Mouse (Mus musculus) hindbrain, embryonic 11.5 days (tissue): Measurements from ENCODE around the gene Ids. TPM values are rescaled to one million over a fixed set of nuclear protein-coding genes. Genes with fewer than 3 reads are reported as not detected.
A peak's percentile ranks its signal among the peaks of the same experiment; 100 is the strongest.
"Not testable (repeated sequence)": the region's sequence is repeated elsewhere in the genome, so short reads cannot be mapped to it uniquely, and the experiment has no call there.

ENCODE experiments used
- ATAC-seq: fragments of 200-750 bp; cut with Nextera tagmentation; 2 replicates; pipeline ENCODE4 v1.8.0; 2017; ENCODE audit warnings: mild to moderate bottlenecking, moderate TSS enrichment, moderate library complexity; ENCODE audit not compliant: low FRiP score
- DNase-seq: peaks from one replicate; pipeline ENCODE4 v3.0.0-alpha.2; 2015; ENCODE audit warnings: low spot score
- H3K27ac ChIP-seq: fragments of 300-500 bp; sonication (generic); 2 replicates; pipeline ENCODE4 v1.5.1; 2014; ENCODE audit warnings: mild to moderate bottlenecking, low read depth, low read length
- H3K27me3 ChIP-seq: fragments of 300-500 bp; sonication (generic); 2 replicates; pipeline ENCODE4 v1.6.1; 2014; ENCODE audit warnings: mild to moderate bottlenecking, low read length, moderate library complexity, mixed read lengths; ENCODE audit not compliant: control insufficient read depth, insufficient read depth
- H3K36me3 ChIP-seq: fragments of 300-500 bp; sonication (generic); 2 replicates; pipeline ENCODE4 v1.6.1; 2014; ENCODE audit warnings: mild to moderate bottlenecking, low read length, moderate library complexity, mixed read lengths; ENCODE audit not compliant: control insufficient read depth, insufficient read depth
- H3K4me1 ChIP-seq: fragments of 300-500 bp; sonication (generic); replicated peaks from 2 replicates; pipeline ENCODE4 v1.6.1; 2014; ENCODE audit warnings: low read length, mixed read lengths; ENCODE audit not compliant: control insufficient read depth, insufficient read depth
- H3K4me2 ChIP-seq: fragments of 300-500 bp; sonication (generic); replicated peaks from 2 replicates; pipeline ENCODE4 v1.6.1; 2014; ENCODE audit warnings: mild to moderate bottlenecking, low read depth, low read length
- H3K4me3 ChIP-seq: fragments of 300-500 bp; sonication (generic); 2 replicates; pipeline ENCODE4 v1.5.1; 2014; ENCODE audit warnings: low read depth, low read length
- H3K9ac ChIP-seq: fragments of 300-500 bp; sonication (generic); 2 replicates; pipeline ENCODE4 v1.6.1; 2014; ENCODE audit warnings: low read depth, low read length
- H3K9me3 ChIP-seq: fragments of 300-500 bp; sonication (generic); 2 replicates; pipeline ENCODE4 v1.6.1; 2016; ENCODE audit warnings: low read length; ENCODE audit not compliant: control insufficient read depth
- WGBS: fragments of 180-500 bp; shearing (Covaris S2); extraction: QIAGEN DNeasy Blood & Tissue Kit; methylation state at CpG from one replicate; pipeline ENCODE4 v1.1.7; 2014; 5-methylcytosine and 5-hydroxymethylcytosine counted together
- polyA plus RNA-seq: library from polyadenylated mRNA; unstranded; fragments of >200 nt; fragmentation: Nextera tagmentation; extraction: Ambion mirVana; gene quantifications from 2 replicates; pipeline ENCODE4 v1.2.1, GENCODE M21; 2014

The Ids gene
- 4.0 and 5.0 TPM in 2 replicates for polyA plus RNA-seq

GRCm38 (mm10) chrX:70364661-70365613 is at the start of gene Ids:
TSS of gene Ids (minus strand) at chrX:70365084.
- ATAC-seq = peak; percentile 96
- no peaks in the 10 kb centered on the region for H3K4me1 ChIP-seq

GRCm38 (mm10) chrX:70392636-70393035 is 27.8 kb upstream of the Ids start:
- H3K4me1 ChIP-seq, H3K9ac ChIP-seq, H3K4me3 ChIP-seq, H3K27me3 ChIP-seq, H3K9me3 ChIP-seq, DNase-seq, H3K4me2 ChIP-seq, ATAC-seq, H3K36me3 ChIP-seq, H3K27ac ChIP-seq: not testable (repeated sequence)

More at GRCm38 (mm10) chrX:70364661-70365613, at the start of gene Ids:
- peak within 1 kb of the TSS; percentile 45 for H3K4me3 ChIP-seq
- H3K27ac ChIP-seq = no peak within 1 kb of the TSS
- H3K27me3 ChIP-seq = no peaks in the 10 kb centered on the region
- H3K9me3 ChIP-seq = no peaks in the 10 kb centered on the region
- H3K4me2 ChIP-seq = peak within 1 kb of the TSS; percentile 32
- H3K36me3 ChIP-seq = no peaks in the 10 kb centered on the region
- WGBS = 16% methylated on average over 32 of the region's 45 CpGs
- peak within 1 kb of the TSS; percentile 19; the same call in 1 of the 2 replicates for H3K9ac ChIP-seq
- DNase-seq = peak; percentile 86

GRCm38 (mm10) chrX:70385962-70386351 is 21.1 kb upstream of the Ids start:
- Histone ChIP-seq H3K4me1 (no peaks in the 10 kb centered on the region), H3K27me3 (no peaks in the 10 kb centered on the region), H3K36me3 (no peaks in the 10 kb centered on the region), H3K4me3 (peak overlapping the region; percentile 45), H3K9me3 (no peaks in the 10 kb centered on the region), H3K4me2 (peak overlapping the region; percentile 47), H3K27ac (no peak overlapping the region), H3K9ac (peak overlapping the region; percentile 65)
- peak; percentile 25 for DNase-seq
- WGBS = 9% methylated on average over 11 of the region's 11 CpGs
- peak; percentile 53 for ATAC-seq

GRCm38 (mm10) chrX:70385276-70385961 is 20.5 kb upstream of the Ids start, which contains the start of gene 1110012L19Rik:
TSS of gene 1110012L19Rik (plus strand) at chrX:70385877.
- peak; percentile 96 for ATAC-seq
- H3K9ac ChIP-seq = peak within 1 kb of the TSS; percentile 65
- peak within 1 kb of the TSS; percentile 47 for H3K4me2 ChIP-seq
- peak within 1 kb of the TSS; percentile 45 for H3K4me3 ChIP-seq
- H3K9me3 ChIP-seq = no peaks in the 10 kb centered on the region
- H3K36me3 ChIP-seq = no peaks in the 10 kb centered on the region
- H3K27ac ChIP-seq = no peak within 1 kb of the TSS
- H3K27me3 ChIP-seq = no peaks in the 10 kb centered on the region
- H3K4me1 ChIP-seq = no peaks in the 10 kb centered on the region
- peak; percentile 71 for DNase-seq
- WGBS = 17% methylated on average over 22 of the region's 22 CpGs

- H3K4me1 ChIP-seq = no peaks in the 10 kb centered on the region
- peak overlapping the region; percentile 45 for H3K4me3 ChIP-seq
- H3K4me2 ChIP-seq = peak overlapping the region; percentile 17; the same call in 1 of the 2 replicates
- ATAC-seq = peak; percentile 69; the same call in 1 of the 2 replicates
- H3K9me3 ChIP-seq = no peaks in the 10 kb centered on the region
- no peak for DNase-seq
- H3K27me3 ChIP-seq = no peaks in the 10 kb centered on the region
- 42% methylated on average over 3 of the region's 3 CpGs for WGBS
- H3K9ac ChIP-seq = peak overlapping the region; percentile 65; the same call in 1 of the 2 replicates
- H3K36me3 ChIP-seq = no peaks in the 10 kb centered on the region
- no peak overlapping the region for H3K27ac ChIP-seq
Observed at GRCm38 (mm10) chrX:70384917-70385275, 20.0 kb upstream of the Ids start.

GRCm38 (mm10) chrX:70374469-70375110 is 9.7 kb upstream of the Ids start:
- not testable (repeated sequence) for H3K4me3 ChIP-seq, H3K4me1 ChIP-seq, DNase-seq, H3K9ac ChIP-seq, H3K4me2 ChIP-seq, H3K9me3 ChIP-seq, H3K36me3 ChIP-seq, H3K27me3 ChIP-seq, H3K27ac ChIP-seq
- WGBS = 72% methylated on average over 5 of the region's 6 CpGs
- ATAC-seq = peak; percentile 47; the same call in 1 of the 2 replicates

- DNase-seq, H3K27me3 ChIP-seq, H3K9me3 ChIP-seq, H3K36me3 ChIP-seq, ATAC-seq, H3K4me2 ChIP-seq, H3K9ac ChIP-seq, H3K27ac ChIP-seq, H3K4me1 ChIP-seq, H3K4me3 ChIP-seq: not testable (repeated sequence)
- no CpG with 5 or more reads among the region's 6 CpGs for WGBS
Observed at GRCm38 (mm10) chrX:70369758-70370157, 4.9 kb upstream of the Ids start.

- 65% methylated on average over 1 of the region's 1 CpGs for WGBS
- Histone ChIP-seq H3K4me2 (peak overlapping the region; percentile 32), H3K9me3 (no peaks in the 10 kb centered on the region), H3K9ac (peak overlapping the region; percentile 19; the same call in 1 of the 2 replicates), H3K4me3 (peak overlapping the region; percentile 45), H3K4me1 (no peaks in the 10 kb centered on the region), H3K27me3 (no peaks in the 10 kb centered on the region), H3K36me3 (no peaks in the 10 kb centered on the region), H3K27ac (no peak overlapping the region)
- no peak for DNase-seq
- ATAC-seq = peak; percentile 58; the same call in 1 of the 2 replicates
Observed at GRCm38 (mm10) chrX:70364202-70364601, 682 bp downstream of the Ids start.
